Mouse (Mus musculus): ENCODE data around the gene Timp2.
"Not testable (repeated sequence)": the region's sequence is repeated elsewhere in the genome, so short reads cannot be mapped to it uniquely, and the experiment has no call there.

Timp2 gene

GRCm38 (mm10) chr11:118337491-118338168 is 17.9 kb downstream of the Timp2 start:
- in situ Hi-C loops (cut with MboI, MseI): no loop called here

GRCm38 (mm10) chr11:118333431-118333830 is 22.1 kb downstream of the Timp2 start:
- in situ Hi-C loops (cut with MboI, MseI): no loop called here

GRCm38 (mm10) chr11:118332376-118332775 is 23.2 kb downstream of the Timp2 start:
- in situ Hi-C loops (cut with MboI, MseI): no loop called here

GRCm38 (mm10) chr11:118330777-118331176 is 24.8 kb downstream of the Timp2 start:
- in situ Hi-C loops (cut with MboI, MseI): no loop called here

GRCm38 (mm10) chr11:118330361-118330760 is 25.2 kb downstream of the Timp2 start:
- in situ Hi-C loops (cut with MboI, MseI): no loop called here

- in situ Hi-C loops (cut with MboI, MseI): loop anchor here (5.0 kb wide), 1 partner anchor 33 kb away; no protein-coding TSS in a partner anchor
These were observed 26.6 kb downstream of the Timp2 start for GRCm38 (mm10) chr11:118328947-118329346.

- in situ Hi-C loops (cut with MboI, MseI): loop anchor here (5.0 kb wide), 1 partner anchor 34 kb away; no protein-coding TSS in a partner anchor
These were observed 27.0 kb downstream of the Timp2 start for GRCm38 (mm10) chr11:118328511-118328910.

GRCm38 (mm10) chr11:118326991-118327971 is 28.3 kb downstream of the Timp2 start:
- in situ Hi-C loops (cut with MboI, MseI): loop anchor here (5.0 kb wide), 1 partner anchor 35 kb away; no protein-coding TSS in a partner anchor

- in situ Hi-C loops (cut with MboI, MseI): loop anchor here (5.0 kb wide), 1 partner anchor 36 kb away; no protein-coding TSS in a partner anchor
These were observed 29.0 kb downstream of the Timp2 start for GRCm38 (mm10) chr11:118326491-118326890.

GRCm38 (mm10) chr11:118324541-118324940 is 31.0 kb downstream of the Timp2 start:
- in situ Hi-C loops (cut with MboI, MseI): no loop called here

- in situ Hi-C loops (cut with MboI, MseI): no loop called here
These were observed 31.6 kb downstream of the Timp2 start for GRCm38 (mm10) chr11:118323974-118324373.

- in situ Hi-C loops (cut with MboI, MseI): no loop called here
These were observed 32.9 kb downstream of the Timp2 start for GRCm38 (mm10) chr11:118322647-118323046.

- in situ Hi-C loops (cut with MboI, MseI): no loop called here
These were observed 33.6 kb downstream of the Timp2 start for GRCm38 (mm10) chr11:118321971-118322370.

GRCm38 (mm10) chr11:118321500-118321899 is 34.0 kb downstream of the Timp2 start:
- in situ Hi-C loops (cut with MboI, MseI): no loop called here

GRCm38 (mm10) chr11:118318678-118319077 is 36.9 kb downstream of the Timp2 start:
- in situ Hi-C loops (cut with MboI, MseI): no loop called here

- in situ Hi-C loops (cut with MboI, MseI): no loop called here
These were observed 38.4 kb downstream of the Timp2 start for GRCm38 (mm10) chr11:118317129-118317528.

GRCm38 (mm10) chr11:118316231-118316806 is 39.2 kb downstream of the Timp2 start:
- in situ Hi-C loops (cut with MboI, MseI): no loop called here

GRCm38 (mm10) chr11:118312132-118312723 is 43.3 kb downstream of the Timp2 start:
- in situ Hi-C loops (cut with MboI, MseI): no loop called here

- in situ Hi-C loops (cut with MboI, MseI): not testable (repeated sequence)
These were observed 47.6 kb downstream of the Timp2 start for GRCm38 (mm10) chr11:118307962-118308361.

GRCm38 (mm10) chr11:118303959-118304358 is 51.6 kb downstream of the Timp2 start:
- in situ Hi-C loops (cut with MboI, MseI): not testable (repeated sequence)

- in situ Hi-C loops (cut with MboI, MseI): loop anchor here (5.0 to 25.0 kb wide), 2 partner anchors 93 to 988 kb away; no protein-coding TSS in a partner anchor
These were observed 56.7 kb downstream of the Timp2 start for GRCm38 (mm10) chr11:118298810-118299209.
